Mouse (Mus musculus) embryonic fibroblast, embryonic 13.5 days (primary cell): ENCODE measurements at regions not wholly inside any gene's neighbourhood (a gene's known extent, or its start where the extent isn't known, plus 50 kb on each side); places are given as distances from the start of the nearest gene placed in this dataset.

Source experiments
- CTCF ChIP-seq: IDR thresholded peaks from 2 replicates; pipeline ENCODE4 v1.5.1; 2011; ENCODE audit warnings: mild to moderate bottlenecking, control low read depth, low read length, moderate library complexity, borderline replicate concordance; ENCODE audit not compliant: insufficient read depth
- POLR2A ChIP-seq: IDR thresholded peaks from 2 replicates; pipeline ENCODE4 v1.6.1; 2011; ENCODE audit warnings: low read depth, mild to moderate bottlenecking, control low read depth, low read length, moderate library complexity

DNA sequence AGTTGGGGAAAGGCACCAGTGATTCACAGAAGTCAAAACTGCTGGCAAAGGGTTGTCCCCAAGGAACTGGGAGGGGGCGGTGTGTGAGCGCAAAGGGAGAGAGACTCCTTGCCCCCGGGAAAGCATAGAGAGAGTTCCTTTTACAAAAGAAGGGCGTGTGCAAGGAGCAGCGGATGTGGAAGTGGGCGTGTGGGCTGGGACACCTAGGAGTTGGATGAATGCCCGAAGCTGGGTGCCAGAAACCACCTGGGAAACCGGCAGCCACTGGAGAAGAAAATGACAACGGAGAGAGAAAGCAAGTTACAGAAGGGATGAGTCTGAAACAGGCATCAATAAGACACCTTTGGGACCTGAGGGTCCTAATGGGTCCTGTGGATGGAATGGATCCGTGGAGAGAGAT, 133.8 kb upstream of the Hmga2 start:
- no peak for TF ChIP-seq CTCF
- no peak for TF ChIP-seq POLR2A
